17 mouse cellular contexts compared by ENCODE assay signal in the genomic region with DNA sequence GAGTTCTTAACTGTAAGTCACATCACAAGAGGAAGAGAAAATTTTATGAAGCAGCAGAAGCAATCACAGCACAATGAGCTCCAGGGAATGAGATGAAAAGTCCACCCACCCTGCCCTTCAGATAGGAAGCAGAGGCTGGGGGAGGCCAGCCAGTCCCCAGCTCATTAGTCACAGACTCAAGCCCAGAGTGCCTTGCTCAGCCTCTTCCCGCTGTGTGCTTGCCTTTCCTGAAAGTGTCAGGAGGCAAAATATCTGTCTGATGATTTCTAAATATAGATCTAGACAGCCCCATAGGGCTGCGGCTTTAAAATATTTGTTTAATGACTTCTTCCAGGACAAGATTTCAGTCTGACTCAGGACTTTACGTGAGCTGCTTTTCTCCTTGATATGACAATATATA. TPM values are rescaled to one million over a fixed set of nuclear protein-coding genes. Genes with fewer than 3 reads are reported as not detected.
DNase-seq lines count a peak whose midpoint lies in the region; ATAC-seq and TF ChIP-seq lines count a peak whose summit lies in the region.
"Had no signal": no experiment of that assay in that cellular context is flagged by ENCODE, and none has a peak within 500 bp of the region (broad histone marks: within the 10 kb centered on the region; RNA-seq: fewer than 3 reads in every experiment).

No protein-coding gene starts in this region.

- TF ChIP-seq CTCF in lung, embryonic 14.5 days (IDR thresholded peaks at IDR 0.05; ENCODE audit: low read depth) = no peak
- no peak for TF ChIP-seq CTCF in brain, embryonic 14.5 days (IDR thresholded peaks at IDR 0.05; ENCODE audit: borderline replicate concordance, extremely low read depth, insufficient read depth, insufficient read length)
- no peak for TF ChIP-seq CTCF in olfactory bulb, adult 2 months (IDR thresholded peaks at IDR 0.05; ENCODE audit: insufficient read depth, low read depth, low read length)

- H3K4me1 ChIP-seq in heart, embryonic 13.5 days = peaks cover 34% of the 10 kb centered on the region
- no peaks in the 10 kb centered on the region for H3K4me1 ChIP-seq in lung, embryonic 14.5 days (ENCODE audit: insufficient read depth)
- H3K4me1 ChIP-seq in olfactory bulb, adult 2 months (ENCODE audit: control insufficient read depth, insufficient read depth, low read length) = peaks cover 10% of the 10 kb centered on the region
- H3K4me1 ChIP-seq: liver, embryonic 12.5 days had no signal

- WGBS in heart, embryonic 13.5 days = 10% methylated on average over 3 of the region's 3 CpGs
- 12% methylated on average over 3 of the region's 3 CpGs for whole genome bisulfite sequencing in lung, embryonic 14.5 days
- 38% methylated on average over 3 of the region's 3 CpGs for WGBS in olfactory bulb, adult 2 months

- no peak for ATAC-seq in heart, embryonic 13.5 days (ENCODE audit: extremely low read depth, insufficient number of reproducible peaks, low FRiP score, low TSS enrichment)
- ATAC-seq in lung, embryonic 14.5 days (ENCODE audit: insufficient read depth) = peak; percentile 38; the same call in 1 of the 2 replicates
- no peak for ATAC-seq in megakaryocyte, adult 5-6 weeks (ENCODE audit: poor library complexity, severe bottlenecking)
- ATAC-seq: forebrain, embryonic 15.5 days; liver, embryonic 12.5 days had no signal

- no peak overlapping the region for H3K9ac ChIP-seq in heart, embryonic 13.5 days
- H3K9ac ChIP-seq in lung, embryonic 14.5 days = no peak overlapping the region
- H3K9ac ChIP-seq: embryonic facial prominence, embryonic 15.5 days; forebrain, embryonic 15.5 days; liver, embryonic 12.5 days had no signal

- no peak overlapping the region for H3K4me3 ChIP-seq in heart, embryonic 13.5 days
- no peak overlapping the region for H3K4me3 ChIP-seq in lung, embryonic 14.5 days (ENCODE audit: low read depth, low read length)
- H3K4me3 ChIP-seq in olfactory bulb, adult 2 months (ENCODE audit: insufficient read depth, low read depth, low read length) = no peak overlapping the region
- H3K4me3 ChIP-seq: embryonic facial prominence, embryonic 15.5 days; forebrain, embryonic 15.5 days; limb, embryonic 10.5 days; liver, embryonic 12.5 days; megakaryocyte, embryonic 14.5 days had no signal

- no peak for TF ChIP-seq POLR2A in brain, embryonic 14.5 days (IDR thresholded peaks at IDR 0.05; ENCODE audit: borderline replicate concordance, extremely low read depth, insufficient read depth, insufficient read length, poor library complexity, severe bottlenecking)
- TF ChIP-seq POLR2A in olfactory bulb, adult 2 months (IDR thresholded peaks at IDR 0.05; ENCODE audit: insufficient read depth, low read depth, low read length) = no peak

- peak overlapping the region; percentile 26 for H3K27ac ChIP-seq in heart, embryonic 13.5 days (replicated peaks)
- H3K27ac ChIP-seq in lung, embryonic 14.5 days (ENCODE audit: low read depth) = no peak overlapping the region
- 0 out of 2 replicates have a peak overlapping the region, but pooled peaks have one; percentile 17 for H3K27ac ChIP-seq in olfactory bulb, adult 2 months (ENCODE audit: insufficient read depth, low read depth, low read length)
- H3K27ac ChIP-seq: embryonic facial prominence, embryonic 15.5 days; forebrain, embryonic 15.5 days; liver, embryonic 12.5 days had no signal

- no peaks in the 10 kb centered on the region for H3K36me3 ChIP-seq in heart, embryonic 13.5 days
- no peaks in the 10 kb centered on the region for H3K36me3 ChIP-seq in lung, embryonic 14.5 days (ENCODE audit: insufficient read depth)
- H3K36me3 ChIP-seq: embryonic facial prominence, embryonic 15.5 days; forebrain, embryonic 15.5 days; limb, embryonic 10.5 days; liver, embryonic 12.5 days had no signal

- H3K4me2 ChIP-seq in heart, embryonic 13.5 days = peak overlapping the region; percentile 38
- no peak overlapping the region for H3K4me2 ChIP-seq in lung, embryonic 14.5 days
- H3K4me2 ChIP-seq: embryonic facial prominence, embryonic 15.5 days; forebrain, embryonic 15.5 days; liver, embryonic 12.5 days had no signal

- intact Hi-C loops in heart, postnatal 10 days (cut with DNase I) = no loop called here

- no peaks in the 10 kb centered on the region for H3K9me3 ChIP-seq in heart, embryonic 13.5 days
- no peaks in the 10 kb centered on the region for H3K9me3 ChIP-seq in lung, embryonic 14.5 days (ENCODE audit: low read depth, low read length)
- H3K9me3 ChIP-seq: embryonic facial prominence, embryonic 15.5 days; forebrain, embryonic 15.5 days; limb, embryonic 10.5 days; liver, embryonic 12.5 days had no signal

- H3K27me3 ChIP-seq in heart, embryonic 13.5 days (replicated peaks) = no peaks in the 10 kb centered on the region
- no peaks in the 10 kb centered on the region for H3K27me3 ChIP-seq in lung, embryonic 14.5 days (ENCODE audit: insufficient read depth, low read length)
- H3K27me3 ChIP-seq: embryonic facial prominence, embryonic 15.5 days; forebrain, embryonic 15.5 days; liver, embryonic 12.5 days had no signal

- DNase-seq in heart, postnatal 10 days = no peak
- DNase-seq in lung, embryonic 14.5 days = peak; percentile 30
- no peak for DNase-seq in lung, postnatal 36 days
- peak; percentile 62 for DNase-seq in brain, embryonic 14.5 days (ENCODE audit: low read depth)
- DNase-seq in layer of hippocampus, postnatal 36 days = no peak
- DNase-seq: adrenal gland, adult 2 months; cerebellum, adult 2 months; gastrocnemius, postnatal 14 days; kidney, adult 8-10 months had no signal

RNA-seq across cellular contexts. Expression of a gene that starts 54.8 kb away (rescaled TPM):
- 0.73 and 0.94 TPM in 2 replicates for polyA plus RNA-seq in heart, embryonic 13.5 days (2015; fragmentation: Nextera tagmentation; extraction: Ambion mirVana)
- total RNA-seq in heart, postnatal 10 days (2021) = under 1 TPM in 1 of 2 experiments, not detected in 1; 0.02 TPM
- polyA plus RNA-seq in lung, embryonic 14.5 days (2014; fragmentation: Nextera tagmentation; extraction: Ambion mirVana) = 1.3 and 2.0 TPM in 2 replicates
- 25.7 and 27.4 TPM in 2 replicates for polyA plus RNA-seq in brain, embryonic 14.5 days (2012; rRNA removed)
- not detected in 2 replicates for polyA plus RNA-seq in olfactory bulb, adult 2 months (2012; ENCODE audit: insufficient read depth, insufficient read length, low replicate concordance, missing spikeins)
- total RNA-seq in megakaryocyte, adult 5-6 weeks (2015) = 2.9 and 4.4 TPM in 2 replicates
- 1.9 and 2.4 TPM in 2 replicates for total RNA-seq in megakaryocyte, adult 5-6 weeks (2017)
- total RNA-seq in layer of hippocampus, postnatal 36 days (2021) = 10 to 100 TPM; 50.8 to 51.0 TPM

Comparison
In these comparisons a context has a peak if more than half of its experiments do, and no peak if none do; other contexts are left out.
1. DNase-seq: peak in lung, embryonic 14.5 days (single experiment) and brain, embryonic 14.5 days (single experiment); none in heart, postnatal 10 days (0 of 2), lung, postnatal 36 days (single experiment) and layer of hippocampus, postnatal 36 days (0 of 2).